20 mouse cellular contexts compared by ENCODE assay signal in genomic region chr2:59594095-59594494, GRCm38 (mm10). TPM values are rescaled to one million over a fixed set of nuclear protein-coding genes. Genes with fewer than 3 reads are reported as not detected.
DNase-seq lines count a peak whose midpoint lies in the region; ATAC-seq and TF ChIP-seq lines count a peak whose summit lies in the region.
"Had no signal": no experiment of that assay in that cellular context is flagged by ENCODE, and none has a peak within 500 bp of the region (broad histone marks: within the 10 kb centered on the region; RNA-seq: fewer than 3 reads in every experiment).

No protein-coding gene starts in this region.

- H3K9ac ChIP-seq in kidney, embryonic 15.5 days = no peak overlapping the region
- no peak overlapping the region for H3K9ac ChIP-seq in kidney, embryonic 14.5 days (ENCODE audit: low read depth, low read length)
- H3K9ac ChIP-seq: embryonic facial prominence, embryonic 12.5 days; liver, postnatal 0 days had no signal

- H3K4me2 ChIP-seq in kidney, embryonic 15.5 days = peak overlapping the region; percentile 20; the same call in 1 of the 2 replicates
- no peak overlapping the region for H3K4me2 ChIP-seq in kidney, embryonic 14.5 days (replicated peaks; ENCODE audit: low read depth, low read length)
- H3K4me2 ChIP-seq: embryonic facial prominence, embryonic 12.5 days; heart, embryonic 11.5 days had no signal

- no peak overlapping the region for H3K4me3 ChIP-seq in kidney, embryonic 15.5 days (replicated peaks)
- no peak overlapping the region for H3K4me3 ChIP-seq in kidney, embryonic 14.5 days (ENCODE audit: low read length)
- H3K4me3 ChIP-seq: embryonic facial prominence, embryonic 12.5 days had no signal

- peak overlapping the region; percentile 51; the same call in 1 of the 2 replicates for H3K27ac ChIP-seq in kidney, embryonic 15.5 days
- no peak overlapping the region for H3K27ac ChIP-seq in kidney, embryonic 14.5 days (ENCODE audit: low read depth, low read length)
- H3K27ac ChIP-seq: embryonic facial prominence, embryonic 12.5 days; stomach, postnatal 0 days had no signal

- H3K9me3 ChIP-seq in kidney, embryonic 15.5 days (replicated peaks) = no peaks in the 10 kb centered on the region
- no peaks in the 10 kb centered on the region for H3K9me3 ChIP-seq in kidney, embryonic 14.5 days (ENCODE audit: control insufficient read depth, low read length)
- H3K9me3 ChIP-seq: embryonic facial prominence, embryonic 12.5 days had no signal

- ATAC-seq in kidney, embryonic 15.5 days (replicated peaks; ENCODE audit: low FRiP score) = no peak
- no peak for ATAC-seq in kidney, embryonic 14.5 days (ENCODE audit: low FRiP score, low TSS enrichment)
- ATAC-seq: activated CD4-positive, CD25-positive, alpha-beta regulatory T cell, adult 4 months; liver, postnatal 0 days had no signal

- no peak for TF ChIP-seq POLR2A in brain, embryonic 14.5 days (IDR thresholded peaks at IDR 0.05; ENCODE audit: borderline replicate concordance, extremely low read depth, insufficient read depth, insufficient read length, poor library complexity, severe bottlenecking)

- 43% methylated on average over 6 of the region's 6 CpGs for WGBS in kidney, embryonic 15.5 days
- 53% methylated on average over 6 of the region's 6 CpGs for WGBS in kidney, embryonic 14.5 days

- TF ChIP-seq CTCF in brain, embryonic 14.5 days (IDR thresholded peaks at IDR 0.05; ENCODE audit: borderline replicate concordance, extremely low read depth, insufficient read depth, insufficient read length) = no peak

- peak; percentile 47 for DNase-seq in adrenal gland, adult 2 months
- DNase-seq in adrenal gland, adult 18-20 months (ENCODE audit: low spot score in 2 of 2) = no peak
- DNase-seq in brain, embryonic 14.5 days (ENCODE audit: low read depth) = peak; percentile 27
- DNase-seq in retina, embryonic 14.5 days (ENCODE audit: low spot score) = peak; percentile 58
- DNase-seq in thymus, postnatal 4 days = no peak
- DNase-seq in frontal cortex, postnatal 10 days (ENCODE audit: low spot score in 2 of 2) = no peak
- DNase-seq: cerebellum, adult 18-20 months; gastrocnemius, postnatal 36 days; kidney, adult 11 months; kidney, postnatal 36 days; liver; liver, postnatal 0 days; midbrain, embryonic 14.5 days; right cerebral cortex, postnatal 14 days had no signal

- H3K4me1 ChIP-seq in kidney, embryonic 15.5 days = peaks cover 38% of the 10 kb centered on the region
- peaks cover 11% of the 10 kb centered on the region for H3K4me1 ChIP-seq in kidney, embryonic 14.5 days (ENCODE audit: control insufficient read depth, insufficient read depth, low read length)

- no peaks in the 10 kb centered on the region for H3K36me3 ChIP-seq in kidney, embryonic 15.5 days
- H3K36me3 ChIP-seq in kidney, embryonic 14.5 days (ENCODE audit: control insufficient read depth, insufficient read depth, low read length) = no peaks in the 10 kb centered on the region
- H3K36me3 ChIP-seq: embryonic facial prominence, embryonic 12.5 days had no signal

- H3K27me3 ChIP-seq in kidney, embryonic 15.5 days = no peaks in the 10 kb centered on the region
- H3K27me3 ChIP-seq in kidney, embryonic 14.5 days (ENCODE audit: control insufficient read depth, insufficient read depth, low read length) = no peaks in the 10 kb centered on the region
- H3K27me3 ChIP-seq: embryonic facial prominence, embryonic 12.5 days had no signal

RNA-seq across cellular contexts. Expression of gene Tanc1, which starts 17.7 kb away (rescaled TPM):
- 10 to 100 TPM; 16.4 to 17.3 TPM for total RNA-seq in adrenal gland, adult 2 months (2021)
- polyA plus RNA-seq in adrenal gland, adult 2 months (2012; rRNA removed) = 5.6 and 5.7 TPM in 2 replicates
- 10 to 100 TPM; 15.2 to 15.7 TPM for total RNA-seq in adrenal gland, adult 18-20 months (2021)
- 50.2 and 58.3 TPM in 2 replicates for polyA plus RNA-seq in kidney, embryonic 15.5 days (2015; fragmentation: Nextera tagmentation; extraction: Ambion mirVana)
- polyA plus RNA-seq in kidney, embryonic 14.5 days (2014; fragmentation: Nextera tagmentation; extraction: Ambion mirVana) = 31.3 and 43.8 TPM in 2 replicates
- 5.2 and 7.2 TPM in 2 replicates for polyA plus RNA-seq in brain, embryonic 14.5 days (2012; rRNA removed)

Comparison
In these comparisons a context has a peak if more than half of its experiments do, and no peak if none do; other contexts are left out.
1. DNase-seq: peak in adrenal gland, adult 2 months (single experiment), brain, embryonic 14.5 days (single experiment) and retina, embryonic 14.5 days (single experiment); none in adrenal gland, adult 18-20 months (0 of 2), thymus, postnatal 4 days (single experiment) and frontal cortex, postnatal 10 days (0 of 2).